Mouse (Mus musculus) granulocyte monocyte progenitor cell, adult 5-6 weeks (primary cell): ENCODE measurements at regions not wholly inside any gene's neighbourhood (a gene's known extent, or its start where the extent isn't known, plus 50 kb on each side); places are given as distances from the start of the nearest gene placed in this dataset.

ENCODE experiments used
- ATAC-seq: replicated peaks from 2 replicates; pipeline ENCODE4 v1.8.0; 2016; ENCODE audit warnings: mild to moderate bottlenecking, moderate TSS enrichment, inconsistent platforms; ENCODE audit not compliant: poor library complexity, severe bottlenecking

DNA sequence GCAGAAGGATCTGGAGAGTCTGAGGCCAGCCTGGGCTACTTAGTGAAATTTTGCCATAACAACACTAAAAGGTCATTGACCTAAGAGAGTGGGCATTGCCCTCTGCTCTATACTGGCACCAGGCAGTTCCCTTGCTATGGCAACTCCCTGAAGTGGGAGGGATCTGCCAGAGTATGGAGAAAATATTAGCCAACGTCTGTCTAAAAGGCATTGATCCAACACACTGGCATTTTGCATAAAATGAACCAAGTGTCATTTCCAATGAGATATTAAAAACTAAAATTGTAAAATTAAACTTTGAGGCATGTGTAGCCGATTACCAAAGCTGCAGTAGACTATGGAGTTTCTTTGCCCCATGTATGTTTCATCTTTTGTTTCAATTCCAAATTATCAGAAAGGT, 57.6 kb upstream of the Mpp6 start:
- ATAC-seq: no peak

GRCm38 (mm10) chr6:50053086-50053485, 57.0 kb upstream of the Mpp6 start:
- ATAC-seq: no peak

DNA sequence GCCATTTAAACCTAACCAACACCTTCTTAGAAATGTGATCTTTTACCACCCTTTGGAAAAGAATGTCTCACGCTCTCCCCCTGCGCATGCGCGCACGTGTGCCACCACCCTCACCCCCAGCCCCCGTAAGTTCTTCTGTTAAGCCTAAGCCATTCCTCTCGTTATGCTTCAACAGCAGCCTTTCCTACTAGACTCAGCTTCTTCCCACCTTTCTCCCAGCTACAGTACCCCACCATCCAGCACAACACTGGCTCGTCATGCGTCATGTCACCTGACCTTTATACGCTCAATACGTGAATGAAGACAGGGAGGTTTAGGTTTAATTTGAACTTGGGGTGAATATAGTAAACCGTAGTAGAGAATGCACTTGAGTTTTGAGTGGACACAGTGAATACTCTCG, 55.8 kb upstream of the Mpp6 start:
- no peak for ATAC-seq

- ATAC-seq: no peak
Observed at GRCm38 (mm10) chr6:50058596-50058995, 51.4 kb upstream of the Mpp6 start.

- no peak for ATAC-seq
Observed at GRCm38 (mm10) chr6:50059917-50060316, 50.1 kb upstream of the Mpp6 start.
